Mouse (Mus musculus) limb, embryonic 10.5 days (tissue): Measurements from ENCODE around the gene Nek8. TPM values are rescaled to one million over a fixed set of nuclear protein-coding genes. Genes with fewer than 3 reads are reported as not detected.
A peak's percentile ranks its signal among the peaks of the same experiment; 100 is the strongest.
"Not testable (repeated sequence)": the region's sequence is repeated elsewhere in the genome, so short reads cannot be mapped to it uniquely, and the experiment has no call there.

Experiments used
- DNase-seq: peaks from one replicate; pipeline ENCODE4 v3.0.0-alpha.2; 2017; ENCODE audit warnings: low spot score
- H3K27ac ChIP-seq: fragments of 300-500 bp; sonication (generic); 2 replicates; pipeline ENCODE4 v1.5.1; 2016; ENCODE audit warnings: mild to moderate bottlenecking
- H3K27me3 ChIP-seq: fragments of 300-500 bp; sonication (generic); 2 replicates; pipeline ENCODE4 v1.6.1; 2016; ENCODE audit warnings: low read depth, mild to moderate bottlenecking; ENCODE audit not compliant: poor library complexity, severe bottlenecking
- H3K36me3 ChIP-seq: fragments of 300-500 bp; sonication (generic); 2 replicates; pipeline ENCODE4 v1.6.1; 2016; ENCODE audit warnings: mild to moderate bottlenecking, moderate library complexity
- H3K4me1 ChIP-seq: fragments of 300-500 bp; sonication (generic); 2 replicates; pipeline ENCODE4 v1.6.1; 2016
- H3K4me3 ChIP-seq: fragments of 300-500 bp; sonication (generic); 2 replicates; pipeline ENCODE4 v1.5.1; 2016; ENCODE audit warnings: mild to moderate bottlenecking, moderate library complexity
- H3K9me3 ChIP-seq: fragments of 300-500 bp; sonication (generic); replicated peaks from 2 replicates; pipeline ENCODE4 v1.6.1; 2016; ENCODE audit warnings: mild to moderate bottlenecking
- WGBS: fragments of 180-500 bp; shearing (Covaris S2); methylation state at CpG from one replicate; pipeline ENCODE4 v1.1.7; 2016; 5-methylcytosine and 5-hydroxymethylcytosine counted together
- polyA plus RNA-seq: library from polyadenylated mRNA; unstranded; fragments of >200 nt; fragmentation: Nextera tagmentation; extraction: Ambion mirVana; gene quantifications from 2 replicates; pipeline ENCODE4 v1.2.1, GENCODE M21; 2016

The Nek8 gene
- polyA plus RNA-seq, 1 experiment from 2014 or later, result 19.9 TPM

GRCm38 (mm10) chr11:78194411-78195100 lies 18.1 kb upstream of the Nek8 start:
- H3K27me3 ChIP-seq, result no peaks in the 10 kb centered on the region
- peaks cover 45% of the 10 kb centered on the region for H3K36me3 ChIP-seq
- peak; percentile 86 for DNase-seq
- H3K4me1 ChIP-seq, result peaks cover 37% of the 10 kb centered on the region
- peak overlapping the region; percentile 80 for H3K27ac ChIP-seq
- H3K9me3 ChIP-seq, result no peaks in the 10 kb centered on the region
- H3K4me3 ChIP-seq, result peak overlapping the region; percentile 58
- 3% methylated on average over 30 of the region's 30 CpGs for whole genome bisulfite sequencing

GRCm38 (mm10) chr11:78193113-78193512 lies 16.6 kb upstream of the Nek8 start, which contains the start of gene Proca1:
Gene Proca1, plus strand, starts transcription at chr11:78193392.
- DNase-seq, result no peak
- 89% methylated on average over 1 of the region's 1 CpGs for WGBS
- peaks cover 40% of the 10 kb centered on the region for H3K4me1 ChIP-seq
- no peaks in the 10 kb centered on the region for H3K9me3 ChIP-seq
- peak within 1 kb of the TSS; percentile 80; the same call in 1 of the 2 replicates for H3K27ac ChIP-seq
- no peaks in the 10 kb centered on the region for H3K27me3 ChIP-seq
- peak within 1 kb of the TSS; percentile 58 for H3K4me3 ChIP-seq
- peaks cover 45% of the 10 kb centered on the region for H3K36me3 ChIP-seq

DNA sequence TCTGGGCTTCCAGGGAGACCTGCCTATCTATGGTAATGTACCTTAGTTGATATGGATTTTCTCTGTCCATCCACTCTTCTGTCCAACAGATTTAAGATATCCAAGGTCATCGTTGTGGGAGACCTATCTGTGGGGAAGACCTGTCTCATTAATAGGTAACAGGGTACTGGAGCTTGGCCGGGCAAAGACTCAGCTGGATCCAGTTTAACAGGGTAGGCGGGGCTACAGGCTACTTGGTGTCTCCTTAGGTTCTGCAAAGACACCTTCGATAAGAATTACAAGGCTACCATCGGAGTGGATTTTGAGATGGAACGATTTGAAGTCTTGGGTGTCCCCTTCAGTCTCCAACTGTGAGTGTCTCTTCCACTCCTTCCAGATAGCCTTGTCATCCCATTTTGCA lies 13.6 kb upstream of the Nek8 start:
- no peaks in the 10 kb centered on the region for H3K27me3 ChIP-seq
- H3K36me3 ChIP-seq, result peaks cover 45% of the 10 kb centered on the region
- 64% methylated on average over 6 of the region's 6 CpGs for WGBS
- no peaks in the 10 kb centered on the region for H3K9me3 ChIP-seq
- H3K4me3 ChIP-seq, result peak overlapping the region; percentile 86
- peaks cover 34% of the 10 kb centered on the region for H3K4me1 ChIP-seq
- no peak for DNase-seq
- peak overlapping the region; percentile 100 for H3K27ac ChIP-seq

GRCm38 (mm10) chr11:78189234-78190040 lies 13.0 kb upstream of the Nek8 start:
- DNase-seq, result peak; percentile 96
- Histone ChIP-seq H3K27ac (peak overlapping the region; percentile 100), H3K36me3 (peaks cover 43% of the 10 kb centered on the region), H3K4me3 (peak overlapping the region; percentile 86), H3K4me1 (peaks cover 28% of the 10 kb centered on the region), H3K9me3 (no peaks in the 10 kb centered on the region), H3K27me3 (no peaks in the 10 kb centered on the region)
- WGBS, result under 1% methylated on average over 42 of the region's 42 CpGs

- DNase-seq, result peak; percentile 92
- Histone ChIP-seq H3K27me3 (no peaks in the 10 kb centered on the region), H3K4me3 (peak within 1 kb of the TSS; percentile 86), H3K27ac (peak within 1 kb of the TSS; percentile 100), H3K36me3 (peaks cover 35% of the 10 kb centered on the region), H3K9me3 (no peaks in the 10 kb centered on the region), H3K4me1 (peaks cover 30% of the 10 kb centered on the region)
- WGBS, result under 1% methylated on average over 78 of the region's 80 CpGs
Observed at GRCm38 (mm10) chr11:78188331-78189233, 12.1 kb upstream of the Nek8 start, which contains the start of gene Rab34. Gene Rab34, plus strand, starts transcription at chr11:78188430.

DNA sequence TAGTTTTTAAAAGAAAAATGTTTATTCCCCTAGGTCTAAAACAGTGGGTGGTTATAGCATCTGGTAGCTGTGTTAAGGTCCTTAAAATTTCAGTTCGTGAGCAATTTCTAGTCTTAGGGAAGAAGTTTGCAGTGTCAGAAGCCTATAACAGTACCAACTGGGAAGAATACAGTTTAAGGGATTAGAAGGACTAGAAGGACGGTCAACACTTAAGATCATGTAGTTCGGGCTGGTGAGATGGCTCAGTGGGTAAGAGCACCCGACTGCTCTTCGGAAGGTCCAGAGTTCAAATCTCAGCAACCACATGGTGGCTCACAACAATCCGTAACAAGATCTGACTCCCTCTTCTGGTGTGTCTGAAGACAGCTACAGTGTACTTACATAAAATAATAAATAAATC lies 8.2 kb upstream of the Nek8 start:
- WGBS, result 95% methylated on average over 6 of the region's 6 CpGs

DNA sequence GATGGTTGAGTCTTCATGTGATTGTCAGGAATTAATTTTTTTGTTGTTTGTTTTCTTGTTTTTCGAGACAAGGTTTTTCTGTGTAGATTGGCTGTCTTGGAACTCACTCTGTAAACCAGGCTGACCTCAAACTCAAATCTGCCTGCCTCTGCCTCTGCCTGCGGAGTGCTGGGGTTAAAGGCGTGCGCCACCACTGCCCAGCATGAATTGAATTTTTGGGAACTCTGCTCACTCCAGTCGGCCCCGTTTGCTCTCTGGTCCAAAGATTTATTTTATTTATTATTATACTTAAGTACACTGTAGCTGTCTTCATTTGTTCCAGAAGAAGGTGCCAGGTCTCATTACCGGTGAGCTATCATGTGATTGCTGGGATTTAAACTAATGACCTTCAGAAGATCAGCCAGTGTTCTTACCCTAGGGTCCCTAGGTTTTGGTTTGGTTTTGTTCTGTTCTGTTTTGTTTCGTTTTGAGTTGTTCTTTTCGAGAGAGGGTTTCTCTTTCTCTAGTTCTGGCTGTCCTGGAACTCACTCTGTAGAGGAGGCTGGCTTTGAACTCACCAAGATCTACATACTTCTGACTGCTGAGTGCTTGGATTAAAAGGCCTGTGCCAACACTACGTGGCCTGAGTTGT lies 7.5 kb upstream of the Nek8 start:
- Histone ChIP-seq H3K27ac (peak overlapping the region; percentile 98), H3K4me3 (peak overlapping the region; percentile 96), H3K4me1 (peaks cover 45% of the 10 kb centered on the region), H3K36me3 (peaks cover 36% of the 10 kb centered on the region), H3K9me3 (no peaks in the 10 kb centered on the region), H3K27me3 (no peaks in the 10 kb centered on the region)
- no peak for DNase-seq
- 52% methylated on average over 10 of the region's 10 CpGs for WGBS

More for the DNA sequence above, 8.2 kb upstream of the Nek8 start:
- Histone ChIP-seq H3K4me1 (peaks cover 43% of the 10 kb centered on the region), H3K36me3 (peaks cover 29% of the 10 kb centered on the region)
- not testable (repeated sequence) for H3K9me3 ChIP-seq, DNase-seq, H3K27me3 ChIP-seq, H3K27ac ChIP-seq, H3K4me3 ChIP-seq

DNA sequence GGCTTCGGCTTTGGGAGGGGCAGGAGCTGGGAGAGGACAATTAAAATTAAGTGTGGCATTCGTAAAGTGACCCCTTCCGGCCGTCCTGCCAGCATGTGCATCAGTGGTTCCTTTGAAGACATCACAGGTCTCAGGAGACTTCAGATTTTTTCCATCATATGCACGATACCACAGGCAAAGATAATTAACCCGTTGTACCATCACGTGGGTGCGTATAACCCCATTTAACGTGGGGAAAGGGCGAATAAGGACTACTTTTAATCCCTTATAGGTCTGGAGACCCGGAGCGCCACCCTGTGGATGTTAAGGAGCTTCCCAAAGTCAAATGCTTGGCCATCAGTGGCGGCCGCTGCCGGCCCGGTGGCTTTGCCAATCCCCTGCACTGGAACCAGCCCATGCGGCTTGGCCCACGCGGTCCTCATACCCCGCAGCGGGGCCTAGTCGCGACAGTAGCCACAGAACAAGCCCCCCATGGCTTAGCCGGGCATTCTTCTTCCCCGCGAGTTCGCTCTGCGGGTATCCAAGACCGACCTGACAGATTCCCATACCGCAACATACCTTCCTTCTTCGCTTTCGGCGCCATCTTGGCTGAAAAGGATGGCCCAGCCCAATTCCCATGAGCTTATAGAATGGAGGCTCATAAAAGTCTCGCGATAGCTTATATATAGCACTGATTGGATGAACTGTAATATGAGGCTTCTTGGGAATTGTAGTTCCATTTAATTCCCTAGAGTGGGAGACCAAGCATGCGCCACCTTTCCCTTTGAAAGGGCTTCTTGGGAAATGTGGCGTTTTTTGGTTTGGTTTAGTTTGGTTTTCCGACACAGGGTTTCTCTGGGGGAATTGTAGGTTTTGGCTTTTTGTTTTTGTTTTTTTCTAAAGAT lies 6.7 kb upstream of the Nek8 start, which contains the start of gene Rpl23a:
TSS of gene Rpl23a (minus strand) at position 624 of the 884 bp plus-strand sequence.
- peak; percentile 80 for DNase-seq
- H3K27me3 ChIP-seq, result no peaks in the 10 kb centered on the region
- peaks cover 53% of the 10 kb centered on the region for H3K4me1 ChIP-seq
- under 1% methylated on average over 38 of the region's 38 CpGs for WGBS
- peak within 1 kb of the TSS; percentile 98 for H3K27ac ChIP-seq
- no peaks in the 10 kb centered on the region for H3K9me3 ChIP-seq
- peaks cover 39% of the 10 kb centered on the region for H3K36me3 ChIP-seq
- peak within 1 kb of the TSS; percentile 96 for H3K4me3 ChIP-seq

DNA sequence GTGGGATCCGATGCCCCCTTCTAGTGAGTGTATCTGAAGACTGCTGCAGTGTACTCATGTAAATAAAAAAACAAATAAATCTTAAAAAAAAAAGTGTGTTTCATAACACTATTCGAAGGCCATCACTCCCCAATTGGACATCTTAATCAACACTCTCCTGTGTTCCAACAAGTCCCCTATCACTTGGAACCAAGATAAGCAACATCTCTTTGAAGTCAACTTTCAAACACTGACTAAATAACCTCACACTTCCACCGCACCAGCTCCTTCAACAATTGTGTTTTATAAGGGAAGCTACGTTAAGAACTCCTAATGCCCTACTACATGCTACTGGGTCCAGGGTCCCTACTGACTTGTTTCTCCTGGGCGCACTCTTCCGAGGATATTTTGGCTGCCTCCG lies 6.0 kb upstream of the Nek8 start:
- Histone ChIP-seq H3K27ac (peak overlapping the region; percentile 98), H3K4me1 (peaks cover 57% of the 10 kb centered on the region), H3K9me3 (no peaks in the 10 kb centered on the region), H3K36me3 (peaks cover 39% of the 10 kb centered on the region), H3K27me3 (no peaks in the 10 kb centered on the region), H3K4me3 (peak overlapping the region; percentile 96)
- DNase-seq, result no peak
- WGBS, result 9% methylated on average over 7 of the region's 7 CpGs

DNA sequence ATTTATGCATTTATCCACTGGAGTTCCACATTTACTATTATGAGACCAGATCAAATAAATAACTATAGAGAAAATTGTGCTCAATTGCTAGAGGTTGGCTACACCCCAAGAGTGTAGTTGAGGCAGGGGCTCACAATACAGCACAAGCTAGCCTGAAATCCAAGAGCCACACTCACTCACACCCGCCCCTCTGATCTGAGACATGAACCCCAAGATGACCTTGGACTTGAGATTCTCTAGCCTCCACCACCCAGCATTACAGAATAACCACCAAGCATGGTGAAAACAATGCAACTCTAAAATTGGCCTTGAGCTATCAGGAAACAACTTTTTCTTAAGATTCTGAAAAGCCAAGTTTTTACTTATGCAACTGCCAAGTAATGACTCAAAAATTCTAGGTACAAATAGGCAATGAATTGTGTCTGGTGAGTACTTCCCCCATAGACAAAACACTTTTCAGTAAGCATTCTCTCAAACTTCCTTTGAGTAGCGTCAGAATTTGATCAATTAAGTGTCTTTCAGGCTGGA lies 5.4 kb upstream of the Nek8 start:
- Histone ChIP-seq H3K36me3 (peaks cover 39% of the 10 kb centered on the region), H3K27ac (peak overlapping the region; percentile 98), H3K4me3 (peak overlapping the region; percentile 96), H3K27me3 (no peaks in the 10 kb centered on the region), H3K4me1 (peaks cover 62% of the 10 kb centered on the region), H3K9me3 (no peaks in the 10 kb centered on the region)
- DNase-seq, result no peak
- 51% methylated on average over 2 of the region's 2 CpGs for WGBS

DNA sequence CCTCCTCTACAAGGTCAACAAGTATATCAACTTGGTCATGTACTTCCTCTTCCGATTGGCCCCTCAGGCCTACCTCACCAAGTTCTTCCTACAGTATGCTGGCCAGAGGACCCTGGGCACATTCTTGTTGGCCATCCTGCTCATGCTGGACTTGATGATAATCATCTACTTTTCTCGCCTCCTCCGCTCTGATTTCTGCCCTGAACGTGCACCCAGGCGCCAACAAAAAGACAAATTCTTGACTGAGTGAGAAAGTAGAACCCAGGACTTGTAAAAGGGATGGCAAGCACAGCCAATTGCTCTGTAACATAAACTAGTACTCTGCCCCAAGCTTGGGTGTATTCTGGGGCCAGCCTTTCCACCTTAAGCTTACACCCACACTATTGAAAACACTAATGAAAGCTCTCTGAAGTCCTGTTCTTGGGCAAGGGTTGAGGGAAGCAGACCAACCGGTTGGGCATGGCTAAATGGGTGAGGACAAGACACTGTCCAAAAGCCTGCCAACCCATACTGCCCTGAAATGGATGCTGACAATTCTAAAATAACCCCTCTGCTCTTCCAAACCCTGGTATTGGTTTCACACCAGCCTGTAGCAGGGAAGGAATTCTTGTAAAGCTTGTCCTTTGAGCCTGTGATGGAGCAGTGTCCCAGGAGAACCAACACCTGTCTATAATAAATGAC lies 3.7 kb upstream of the Nek8 start:
- Histone ChIP-seq H3K27me3 (no peaks in the 10 kb centered on the region), H3K36me3 (peaks cover 39% of the 10 kb centered on the region), H3K9me3 (no peaks in the 10 kb centered on the region), H3K27ac (no peak overlapping the region), H3K4me3 (peak overlapping the region; percentile 61), H3K4me1 (peaks cover 71% of the 10 kb centered on the region)
- DNase-seq, result no peak
- WGBS, result 83% methylated on average over 6 of the region's 6 CpGs
